Mouse (Mus musculus) skeletal muscle tissue, postnatal 0 days (tissue): ENCODE results near the gene Eno1. TPM values are rescaled to one million over a fixed set of nuclear protein-coding genes. Genes with fewer than 3 reads are reported as not detected.

Experiments
- polyA plus RNA-seq: library from polyadenylated mRNA; unstranded; fragments of >200 nt; fragmentation: Nextera tagmentation; extraction: Ambion mirVana; gene quantifications from 2 replicates; pipeline ENCODE4 v1.2.1, GENCODE M21; 2015

Eno1 gene
- polyA plus RNA-seq, result 1,232 and 1,283 TPM in 2 replicates

GRCm38 (mm10) chr4:150236521-150237481 is at the start of gene Eno1:
Gene Eno1, plus strand, starts transcription at chr4:150236721.

GRCm38 (mm10) chr4:150201232-150201631 is 35.3 kb upstream of the Eno1 start, which contains the start of gene Car6:
Gene Car6, minus strand, starts transcription at chr4:150201332.

DNA sequence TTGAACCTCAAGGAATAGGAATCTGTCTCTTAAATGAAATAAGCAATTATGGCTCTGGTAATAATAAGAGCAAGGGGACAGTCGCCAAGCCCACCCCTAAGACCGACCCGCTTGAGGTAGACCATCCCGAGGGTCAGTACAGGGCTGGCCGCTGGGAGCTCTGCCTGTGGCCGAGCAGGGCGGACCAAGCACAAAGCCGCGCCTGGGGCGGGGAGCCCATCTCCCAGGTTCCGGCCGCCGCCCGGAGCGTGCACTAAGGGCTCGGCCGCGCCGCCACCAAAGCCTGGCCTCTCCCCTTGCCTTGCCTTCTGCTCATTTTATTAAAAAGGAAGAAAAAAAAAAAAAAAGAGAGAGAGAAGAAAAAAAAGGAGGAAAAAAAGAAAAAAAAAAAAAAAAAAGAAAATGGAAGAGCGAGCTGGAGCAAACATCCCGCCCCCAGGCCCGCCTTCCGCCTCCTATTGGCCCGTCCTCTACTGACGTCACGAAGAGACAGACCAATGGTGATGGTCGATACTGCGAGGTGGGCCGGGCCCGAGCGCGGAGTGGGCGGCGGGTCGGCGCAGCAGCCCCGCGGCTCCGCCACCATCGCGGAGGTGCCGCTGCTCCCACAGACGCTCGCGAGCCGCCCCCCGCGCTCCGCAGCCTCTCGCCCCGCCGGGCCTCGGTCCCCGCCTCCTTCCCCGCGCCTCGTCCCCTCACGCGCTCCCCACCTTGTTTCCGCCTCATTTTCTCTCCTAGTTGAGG is 44.7 kb downstream of the Eno1 start, which contains the start of gene Rere:
TSS of gene Rere (plus strand) at position 629 of the 744 bp plus-strand sequence.

Other genes starting within 250 kb of the Eno1 start
- 12.5 and 15.1 TPM in 2 replicates for gene H6pd, start 227.7 kb upstream of the Eno1 start, polyA plus RNA-seq
- 5.5 and 6.6 TPM in 2 replicates for gene Gpr157, start 149.4 kb upstream of the Eno1 start, polyA plus RNA-seq
- 2.4 and 3.0 TPM in 2 replicates for gene Slc2a5, start 117.4 kb upstream of the Eno1 start, polyA plus RNA-seq
- gene Slc2a7, start 87.7 kb upstream of the Eno1 start, polyA plus RNA-seq, result not detected in 2 replicates
- gene Car6, start 35.4 kb upstream of the Eno1 start, polyA plus RNA-seq, result 0.12 and 0.18 TPM in 2 replicates
- 18.3 and 19.0 TPM in 2 replicates for gene Rere, start 44.9 kb downstream of the Eno1 start, polyA plus RNA-seq